Mouse (Mus musculus): ENCODE results near the gene Cyp11a1. TPM values are rescaled to one million over a fixed set of nuclear protein-coding genes. Genes with fewer than 3 reads are reported as not detected.

Cyp11a1 gene
- polyA plus RNA-seq, 1 experiment from 2014 or later = 0.95 TPM

DNA sequence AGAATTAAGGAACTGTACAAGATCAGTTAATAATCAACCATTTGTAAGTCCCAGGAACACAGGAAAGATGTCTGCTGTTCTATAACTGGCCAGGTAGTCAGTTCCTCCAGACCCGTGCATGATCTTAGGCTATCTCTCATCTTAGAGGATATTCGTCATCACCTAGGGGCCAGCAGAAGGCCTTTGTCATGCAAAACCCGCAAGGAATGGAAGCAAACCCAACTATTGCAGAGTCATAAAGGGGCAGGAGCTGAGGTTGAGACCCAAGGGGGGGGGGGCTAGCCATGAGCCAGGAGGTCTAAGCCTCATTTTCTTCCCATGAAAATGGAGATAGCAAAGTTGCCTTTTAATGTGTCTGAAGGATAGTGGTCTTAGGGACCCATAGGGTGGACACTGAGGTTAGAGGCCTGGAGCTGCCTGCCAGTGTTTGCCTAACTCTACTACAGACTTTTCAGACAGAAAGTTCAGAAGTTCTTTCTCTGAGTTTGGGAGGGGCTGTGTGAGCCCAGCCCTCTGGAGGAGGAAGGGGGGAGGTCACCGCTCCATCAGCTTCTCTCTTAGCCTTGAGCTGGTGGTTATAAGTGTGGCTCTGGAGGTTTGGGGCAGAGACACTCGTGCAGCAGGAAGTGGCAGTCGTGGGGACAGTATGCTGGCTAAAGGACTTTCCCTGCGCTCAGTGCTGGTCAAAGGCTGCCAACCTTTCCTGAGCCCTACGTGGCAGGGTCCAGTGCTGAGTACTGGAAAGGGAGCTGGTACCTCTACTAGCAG lies 8.4 kb downstream of the Cyp11a1 start:
- H3K36me3 ChIP-seq = no peaks in the 10 kb centered on the region
- H3K9ac ChIP-seq = no peak overlapping the region
- H3K4me3 ChIP-seq = no peak overlapping the region
- WGBS = 43% methylated on average over 8 of the region's 8 CpGs
- no peaks in the 10 kb centered on the region for H3K9me3 ChIP-seq
- H3K27me3 ChIP-seq = no peaks in the 10 kb centered on the region
- peaks cover 6% of the 10 kb centered on the region for H3K4me1 ChIP-seq
- no peak for ATAC-seq (ENCODE audit: borderline replicate concordance, extremely low read depth, low FRiP score, low TSS enrichment)
- no peak overlapping the region for H3K27ac ChIP-seq
- H3K4me2 ChIP-seq = no peak overlapping the region

DNA sequence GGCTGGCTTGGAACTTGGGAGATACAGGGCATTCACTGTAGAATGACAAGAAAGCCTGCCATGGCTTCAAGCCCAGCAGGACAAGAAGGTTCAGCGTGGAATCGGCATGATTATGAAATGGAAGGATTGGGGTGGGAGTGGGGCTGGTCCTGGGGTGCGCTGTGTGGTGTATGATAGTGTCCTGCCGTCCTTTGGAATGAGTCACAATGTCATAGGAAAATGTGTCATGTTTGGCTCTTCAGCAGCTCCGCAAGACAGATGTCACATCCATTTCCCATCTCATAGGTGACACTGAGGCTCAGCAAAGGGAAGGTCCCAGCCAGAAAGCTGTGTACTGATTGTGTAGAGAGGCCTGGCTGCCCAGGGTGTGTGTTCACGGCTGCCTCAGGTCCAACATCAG lies 9.6 kb downstream of the Cyp11a1 start:
- WGBS = 71% methylated on average over 6 of the region's 6 CpGs
- no peak overlapping the region for H3K9ac ChIP-seq
- H3K4me2 ChIP-seq = no peak overlapping the region
- H3K36me3 ChIP-seq = no peaks in the 10 kb centered on the region
- no peaks in the 10 kb centered on the region for H3K27me3 ChIP-seq
- H3K4me1 ChIP-seq = peaks cover 6% of the 10 kb centered on the region
- ATAC-seq (ENCODE audit: borderline replicate concordance, extremely low read depth, low FRiP score, low TSS enrichment) = no peak
- H3K9me3 ChIP-seq = no peaks in the 10 kb centered on the region
- H3K4me3 ChIP-seq = no peak overlapping the region
- no peak overlapping the region for H3K27ac ChIP-seq

DNA sequence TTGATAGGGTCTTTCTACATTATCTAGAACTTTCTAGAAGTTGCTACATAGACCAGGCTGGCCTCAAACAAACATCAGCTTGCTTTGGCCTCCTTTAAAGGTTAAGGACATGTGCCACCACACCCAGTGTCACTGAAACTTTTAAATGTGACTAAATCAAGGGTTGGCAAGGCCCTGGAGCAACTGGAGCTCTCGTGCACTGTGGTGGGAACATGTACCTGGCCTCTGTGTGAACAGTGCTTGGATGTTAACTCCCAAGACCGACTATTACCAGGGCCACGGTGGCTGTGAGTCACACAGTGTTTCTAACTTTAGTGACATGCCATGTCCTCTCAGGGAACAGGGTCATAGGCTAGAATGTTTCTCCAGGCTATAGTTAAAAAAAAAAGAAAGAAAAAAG lies 10.8 kb downstream of the Cyp11a1 start:
- ATAC-seq (ENCODE audit: borderline replicate concordance, extremely low read depth, low FRiP score, low TSS enrichment) = no peak
- Histone ChIP-seq H3K4me2 (no peak overlapping the region), H3K4me3 (no peak overlapping the region), H3K4me1 (no peaks in the 10 kb centered on the region), H3K27ac (no peak overlapping the region), H3K9me3 (no peaks in the 10 kb centered on the region), H3K27me3 (no peaks in the 10 kb centered on the region), H3K9ac (no peak overlapping the region), H3K36me3 (no peaks in the 10 kb centered on the region)
- WGBS = 67% methylated on average over 3 of the region's 3 CpGs

DNA sequence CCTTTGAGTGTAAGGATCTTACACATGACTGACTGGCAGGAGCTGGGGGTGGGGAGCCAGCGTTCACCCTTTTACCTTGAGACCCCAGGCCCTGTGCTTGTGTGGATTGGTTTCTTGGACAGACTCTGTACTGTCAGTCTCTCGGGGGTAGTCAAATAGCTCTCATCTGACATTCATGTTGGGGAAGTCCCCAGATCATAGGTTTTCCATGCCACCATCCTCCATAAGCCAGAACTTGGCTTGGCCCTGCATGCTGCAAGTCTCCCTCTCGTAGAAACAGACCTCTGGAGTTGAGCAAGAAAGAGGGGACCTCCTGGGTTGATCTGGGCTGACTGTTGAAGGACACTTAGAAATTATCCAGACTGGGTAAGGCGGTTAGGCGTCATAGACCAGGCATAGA lies 12.2 kb downstream of the Cyp11a1 start:
- no peaks in the 10 kb centered on the region for H3K9me3 ChIP-seq
- H3K4me2 ChIP-seq = no peak overlapping the region
- no peak overlapping the region for H3K9ac ChIP-seq
- H3K36me3 ChIP-seq = no peaks in the 10 kb centered on the region
- no peaks in the 10 kb centered on the region for H3K4me1 ChIP-seq
- WGBS = 83% methylated on average over 5 of the region's 5 CpGs
- no peaks in the 10 kb centered on the region for H3K27me3 ChIP-seq
- H3K4me3 ChIP-seq = no peak overlapping the region
- ATAC-seq (ENCODE audit: borderline replicate concordance, extremely low read depth, low FRiP score, low TSS enrichment) = no peak
- no peak overlapping the region for H3K27ac ChIP-seq

DNA sequence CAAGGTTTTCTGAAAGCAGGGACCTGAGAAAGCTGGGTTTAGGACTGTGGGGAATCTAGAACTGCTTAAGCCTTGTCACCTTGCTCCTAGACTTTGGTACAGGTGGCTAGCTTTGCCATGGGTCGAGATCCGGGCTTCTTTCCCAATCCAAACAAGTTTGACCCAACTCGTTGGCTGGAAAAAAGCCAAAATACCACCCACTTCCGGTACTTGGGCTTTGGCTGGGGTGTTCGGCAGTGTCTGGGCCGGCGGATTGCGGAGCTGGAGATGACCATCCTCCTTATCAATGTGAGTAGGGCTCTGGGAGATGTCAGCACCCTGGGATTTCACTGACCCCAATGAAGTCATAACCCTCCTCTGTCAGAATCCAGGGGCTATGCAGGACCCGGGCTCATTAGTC lies 19.8 kb downstream of the Cyp11a1 start:
- WGBS = 77% methylated on average over 9 of the region's 9 CpGs
- Histone ChIP-seq H3K27me3 (0 out of 2 replicates have a peak, but pooled peaks cover 3% of the 10 kb centered on the region), H3K9me3 (no peaks in the 10 kb centered on the region), H3K4me3 (no peak overlapping the region), H3K36me3 (no peaks in the 10 kb centered on the region), H3K4me2 (no peak overlapping the region), H3K9ac (no peak overlapping the region), H3K4me1 (no peaks in the 10 kb centered on the region), H3K27ac (no peak overlapping the region)
- no peak for ATAC-seq (ENCODE audit: borderline replicate concordance, extremely low read depth, low FRiP score, low TSS enrichment)

DNA sequence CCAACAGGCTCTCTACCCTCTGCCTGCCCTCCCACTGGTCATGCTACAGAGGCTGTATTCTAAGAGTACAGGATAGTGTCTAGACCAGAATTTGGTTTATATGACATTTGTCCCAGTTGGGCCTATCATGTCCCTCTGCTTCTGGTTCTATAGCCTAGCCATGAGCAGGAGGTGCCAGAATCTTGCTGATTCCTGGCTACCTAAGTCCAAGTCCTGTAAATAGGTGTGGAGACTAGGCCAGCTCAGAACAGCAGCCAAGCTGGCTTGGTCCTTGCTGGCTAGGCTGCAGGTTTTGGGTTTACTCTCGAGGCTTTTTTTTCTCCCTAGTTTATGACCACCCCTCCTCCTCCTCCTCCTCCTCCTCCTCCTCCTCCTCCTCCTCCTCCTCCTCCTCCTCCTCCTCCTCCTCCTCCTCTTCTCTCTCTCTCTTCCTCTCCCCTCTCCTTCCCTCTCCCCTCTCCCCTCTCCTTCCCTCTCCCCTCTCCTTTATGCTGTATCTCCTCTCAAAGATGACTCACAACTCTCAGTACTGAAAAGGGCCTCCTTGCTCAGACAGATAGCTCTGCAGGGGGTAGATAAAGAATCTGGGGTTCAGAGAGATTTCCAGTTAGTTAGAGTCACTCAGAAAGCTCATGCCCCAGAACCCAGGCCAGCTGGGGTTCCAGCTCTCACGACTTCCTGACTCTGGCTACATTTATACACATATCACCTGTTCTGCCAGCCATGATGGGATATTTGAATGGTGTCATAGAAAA lies 21.4 kb downstream of the Cyp11a1 start:
- no peak for ATAC-seq (ENCODE audit: borderline replicate concordance, extremely low read depth, low FRiP score, low TSS enrichment)
- Histone ChIP-seq H3K4me3 (no peak overlapping the region), H3K27me3 (0 out of 2 replicates have a peak, but pooled peaks cover 3% of the 10 kb centered on the region), H3K9me3 (no peaks in the 10 kb centered on the region), H3K27ac (no peak overlapping the region), H3K36me3 (no peaks in the 10 kb centered on the region), H3K9ac (no peak overlapping the region), H3K4me1 (no peaks in the 10 kb centered on the region), H3K4me2 (no peak overlapping the region)
- WGBS = 41% methylated on average over 2 of the region's 2 CpGs

DNA sequence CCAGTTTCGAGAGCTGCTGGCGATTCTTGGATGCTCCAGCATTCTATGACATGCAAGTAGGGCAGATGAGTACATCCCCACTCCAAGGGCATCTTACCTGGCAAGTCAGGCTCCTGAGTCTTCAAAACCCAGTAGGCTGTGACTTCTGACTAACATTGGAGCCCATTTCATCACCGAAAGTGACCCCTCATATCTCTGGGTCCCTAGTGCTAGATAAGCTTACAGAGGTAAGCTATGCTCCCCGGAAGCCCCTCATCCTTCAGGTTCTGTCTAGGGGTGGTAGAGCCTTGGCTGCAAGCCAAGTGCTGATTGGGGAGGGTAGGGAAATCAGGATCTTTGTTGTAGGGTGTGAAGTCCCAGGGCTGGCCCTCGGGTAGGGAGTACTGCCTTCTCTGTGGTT lies 22.6 kb downstream of the Cyp11a1 start:
- no peak for ATAC-seq (ENCODE audit: borderline replicate concordance, extremely low read depth, low FRiP score, low TSS enrichment)
- H3K4me3 ChIP-seq = no peak overlapping the region
- no peaks in the 10 kb centered on the region for H3K36me3 ChIP-seq
- H3K9me3 ChIP-seq = no peaks in the 10 kb centered on the region
- H3K4me2 ChIP-seq = no peak overlapping the region
- no peak overlapping the region for H3K9ac ChIP-seq
- H3K27ac ChIP-seq = no peak overlapping the region
- H3K27me3 ChIP-seq = 0 out of 2 replicates have a peak, but pooled peaks cover 6% of the 10 kb centered on the region
- WGBS = 52% methylated on average over 5 of the region's 5 CpGs
- H3K4me1 ChIP-seq = no peaks in the 10 kb centered on the region

DNA sequence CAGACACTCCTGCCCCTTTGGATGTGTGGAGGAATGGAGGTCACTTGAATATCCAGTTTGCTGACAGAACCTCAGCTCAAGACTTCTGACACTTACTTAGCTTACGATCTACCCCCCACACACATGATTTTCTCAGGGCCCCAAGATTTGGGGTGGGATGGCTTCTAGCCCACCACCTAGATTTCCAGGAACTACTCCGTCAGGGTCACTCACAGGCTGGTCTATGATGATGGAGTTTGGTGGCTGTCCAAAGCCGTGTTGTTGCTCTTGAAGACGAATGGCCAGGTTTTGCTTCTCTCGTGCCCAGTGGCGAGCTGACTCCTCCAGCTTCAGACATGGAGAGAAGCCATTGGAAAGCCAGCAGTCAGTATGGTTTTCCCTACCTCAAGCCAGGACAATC lies 23.4 kb downstream of the Cyp11a1 start:
- H3K9me3 ChIP-seq = no peaks in the 10 kb centered on the region
- H3K36me3 ChIP-seq = no peaks in the 10 kb centered on the region
- WGBS = 70% methylated on average over 6 of the region's 6 CpGs
- no peaks in the 10 kb centered on the region for H3K4me1 ChIP-seq
- H3K27me3 ChIP-seq = 0 out of 2 replicates have a peak, but pooled peaks cover 6% of the 10 kb centered on the region
- ATAC-seq (ENCODE audit: borderline replicate concordance, extremely low read depth, low FRiP score, low TSS enrichment) = no peak
- H3K27ac ChIP-seq = no peak overlapping the region
- H3K4me2 ChIP-seq = no peak overlapping the region
- H3K4me3 ChIP-seq = no peak overlapping the region
- H3K9ac ChIP-seq = no peak overlapping the region

DNA sequence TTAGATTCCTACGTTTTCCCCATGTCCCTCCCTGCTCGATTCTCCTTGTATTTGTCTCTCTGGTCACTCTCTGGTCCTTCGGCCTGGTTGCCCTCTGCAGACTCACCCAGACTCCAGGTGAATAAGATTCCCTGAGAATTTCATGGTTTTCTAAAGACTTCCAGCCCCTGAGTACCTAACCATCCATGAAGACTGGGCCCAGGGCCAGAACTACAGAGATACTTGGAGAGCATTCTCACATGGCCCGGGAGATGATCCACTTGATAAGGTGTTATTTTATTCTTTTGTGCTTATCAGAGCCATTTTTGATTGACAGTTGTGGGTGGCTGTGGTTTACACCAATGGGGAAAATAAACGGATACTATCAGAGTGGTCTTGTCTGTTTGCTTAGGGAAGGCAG lies 25.7 kb downstream of the Cyp11a1 start:
- H3K9ac ChIP-seq = no peak overlapping the region
- H3K27ac ChIP-seq = no peak overlapping the region
- 57% methylated on average over 5 of the region's 5 CpGs for WGBS
- H3K36me3 ChIP-seq = no peaks in the 10 kb centered on the region
- no peak overlapping the region for H3K4me2 ChIP-seq
- no peak for ATAC-seq (ENCODE audit: borderline replicate concordance, extremely low read depth, low FRiP score, low TSS enrichment)
- no peaks in the 10 kb centered on the region for H3K9me3 ChIP-seq
- H3K27me3 ChIP-seq = peaks cover 13% of the 10 kb centered on the region; the same call in 1 of the 2 replicates
- no peak overlapping the region for H3K4me3 ChIP-seq
- H3K4me1 ChIP-seq = no peaks in the 10 kb centered on the region

DNA sequence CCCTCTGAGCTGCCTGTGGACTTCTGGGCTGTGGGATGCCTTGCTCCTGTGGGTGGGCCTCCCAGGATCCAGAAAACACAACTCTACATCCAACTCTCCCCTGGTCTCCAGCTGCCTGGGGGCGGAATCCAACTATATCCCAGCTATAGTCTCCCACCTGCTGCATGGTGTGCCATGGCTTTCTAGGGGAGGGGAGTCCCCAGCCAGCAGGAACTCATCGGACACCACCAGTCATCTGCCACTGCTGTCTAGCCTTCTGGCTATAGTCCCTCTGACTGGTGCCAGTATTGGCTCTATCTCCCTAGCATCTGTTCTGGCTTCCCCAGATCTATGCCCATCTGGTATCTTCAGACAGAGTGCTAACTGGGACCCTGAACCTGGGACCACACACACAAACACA lies 29.3 kb downstream of the Cyp11a1 start:
- Histone ChIP-seq H3K27me3 (peaks cover 26% of the 10 kb centered on the region), H3K4me3 (no peak overlapping the region), H3K4me2 (no peak overlapping the region), H3K9me3 (no peaks in the 10 kb centered on the region), H3K4me1 (no peaks in the 10 kb centered on the region), H3K36me3 (no peaks in the 10 kb centered on the region), H3K27ac (no peak overlapping the region), H3K9ac (no peak overlapping the region)
- WGBS = 64% methylated on average over 2 of the region's 2 CpGs
- no peak for ATAC-seq (ENCODE audit: borderline replicate concordance, extremely low read depth, low FRiP score, low TSS enrichment)

DNA sequence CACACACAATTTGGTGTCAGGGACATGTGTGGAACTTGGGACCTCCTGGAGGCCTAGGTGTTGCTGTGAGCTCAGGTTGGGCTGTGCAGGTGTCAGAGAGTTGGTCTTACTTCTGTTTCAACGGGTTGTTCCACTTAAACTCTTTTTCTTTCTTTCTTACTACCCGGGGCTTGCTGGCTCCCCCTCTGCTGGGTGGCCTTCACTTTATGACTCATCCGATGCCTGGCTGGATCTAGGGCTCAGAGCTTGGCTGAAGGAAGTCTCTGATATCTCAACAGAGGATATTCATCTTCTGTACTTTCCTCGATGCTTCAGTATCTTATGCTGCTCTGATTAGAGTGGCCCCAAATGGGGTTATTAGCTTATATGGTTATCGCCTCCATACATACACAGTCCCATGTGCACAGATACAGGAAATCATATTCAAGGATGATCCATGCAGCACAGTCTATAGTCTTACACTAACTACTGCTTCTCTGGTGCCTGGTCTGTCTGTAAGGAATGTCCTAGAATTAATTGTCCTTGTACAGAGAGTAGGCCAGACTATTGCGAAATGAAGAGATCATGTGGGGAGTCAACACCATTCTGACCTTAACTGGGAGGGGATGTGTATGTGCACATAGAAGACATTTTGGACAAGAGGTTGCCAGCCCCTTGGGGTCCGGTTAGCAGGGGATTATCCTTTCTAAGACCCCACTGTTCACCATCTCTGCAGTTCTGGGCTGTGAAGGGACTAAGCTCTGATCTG lies 29.9 kb downstream of the Cyp11a1 start:
- no peak overlapping the region for H3K27ac ChIP-seq
- no peaks in the 10 kb centered on the region for H3K36me3 ChIP-seq
- H3K27me3 ChIP-seq = peaks cover 26% of the 10 kb centered on the region
- no peak for ATAC-seq (ENCODE audit: borderline replicate concordance, extremely low read depth, low FRiP score, low TSS enrichment)
- no peak overlapping the region for H3K4me2 ChIP-seq
- H3K9me3 ChIP-seq = no peaks in the 10 kb centered on the region
- WGBS = 49% methylated on average over 7 of the region's 7 CpGs
- H3K9ac ChIP-seq = no peak overlapping the region
- no peaks in the 10 kb centered on the region for H3K4me1 ChIP-seq
- no peak overlapping the region for H3K4me3 ChIP-seq

DNA sequence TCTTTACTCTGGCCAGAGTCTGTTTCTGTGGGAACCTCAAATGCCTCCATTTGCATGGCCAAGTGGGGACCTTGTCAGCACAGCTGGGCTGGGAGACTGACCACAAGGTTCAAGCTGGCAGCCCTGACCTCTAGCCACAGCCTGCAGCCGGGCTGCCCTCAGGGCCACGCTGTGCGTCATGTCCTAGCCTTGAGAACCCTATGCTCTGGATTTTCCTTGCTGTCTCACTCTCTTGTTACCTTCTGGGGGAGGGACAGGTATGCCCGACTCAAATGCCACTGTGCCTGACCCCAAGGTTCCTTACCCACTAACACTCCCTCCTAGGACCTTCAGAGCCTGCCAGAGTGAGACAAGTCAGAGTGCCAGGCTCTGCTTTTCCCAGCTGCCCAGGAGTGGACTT lies 30.8 kb downstream of the Cyp11a1 start:
- no peaks in the 10 kb centered on the region for H3K4me1 ChIP-seq
- ATAC-seq (ENCODE audit: borderline replicate concordance, extremely low read depth, low FRiP score, low TSS enrichment) = no peak
- no peaks in the 10 kb centered on the region for H3K9me3 ChIP-seq
- H3K4me3 ChIP-seq = no peak overlapping the region
- H3K36me3 ChIP-seq = no peaks in the 10 kb centered on the region
- H3K27ac ChIP-seq = no peak overlapping the region
- H3K27me3 ChIP-seq = peaks cover 26% of the 10 kb centered on the region
- H3K9ac ChIP-seq = no peak overlapping the region
- no peak overlapping the region for H3K4me2 ChIP-seq
- WGBS = 70% methylated on average over 4 of the region's 4 CpGs
